Mouse (Mus musculus) embryo, embryonic 9.5 days (tissue): ENCODE data around the gene Igfn1.
A peak's percentile ranks its signal among the peaks of the same experiment; 100 is the strongest.

Experiments
- DNase-seq: peaks from one replicate; pipeline ENCODE4 v3.0.0-alpha.2; 2017; ENCODE audit errors: extremely low spot score

The Igfn1 gene

GRCm38 (mm10) chr1:136006292-136006748, at the start of gene Igfn1:
Gene Igfn1 (minus strand): TSS chr1:136006342.
- no peak for DNase-seq

DNA sequence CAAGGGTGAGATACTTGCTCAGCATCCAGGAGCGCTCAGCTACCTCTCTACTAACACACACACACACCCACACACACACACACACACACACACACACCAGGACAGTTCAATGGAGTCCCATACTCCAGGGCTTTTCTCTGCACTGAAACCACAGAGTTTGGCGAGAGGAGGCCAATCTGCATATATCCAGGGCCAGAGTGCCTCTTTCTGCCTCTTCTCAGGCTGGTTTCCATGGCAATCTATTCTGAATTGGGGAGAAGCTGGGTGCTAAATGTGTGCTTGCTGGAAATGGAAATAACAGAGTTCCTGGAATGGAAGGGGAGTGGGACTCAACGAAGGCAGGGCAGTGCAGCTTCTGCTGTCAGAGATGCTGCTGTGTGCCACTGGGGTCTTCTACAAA, 49.6 kb upstream of the Igfn1 start:
- DNase-seq = no peak

DNA sequence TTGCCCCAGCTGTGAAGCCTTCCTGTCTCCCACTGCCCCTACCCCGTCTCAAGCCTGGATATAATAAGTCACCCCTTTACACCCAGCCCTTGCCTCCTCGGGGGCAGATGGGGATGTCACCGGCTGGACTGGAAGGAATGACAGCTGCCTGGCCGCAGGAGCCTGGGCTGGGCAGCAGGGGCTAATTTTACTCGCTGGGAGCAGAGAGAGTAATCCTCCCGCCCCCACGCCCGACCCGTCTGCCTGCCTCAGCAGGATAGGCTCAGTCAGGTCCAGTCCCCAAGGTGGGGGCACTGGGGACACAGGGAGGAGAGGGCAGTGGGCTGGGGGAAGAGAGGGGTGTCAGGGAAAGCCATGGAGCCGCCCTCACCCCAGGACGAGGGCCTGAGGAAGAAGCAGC, 46.4 kb upstream of the Igfn1 start, which contains the start of gene Cacna1s:
TSS of gene Cacna1s (plus strand) at position 204 of the 400 bp plus-strand sequence.
- no peak for DNase-seq

- DNase-seq = peak; percentile 78
Measured at GRCm38 (mm10) chr1:136051465-136051864, 45.3 kb upstream of the Igfn1 start.

DNA sequence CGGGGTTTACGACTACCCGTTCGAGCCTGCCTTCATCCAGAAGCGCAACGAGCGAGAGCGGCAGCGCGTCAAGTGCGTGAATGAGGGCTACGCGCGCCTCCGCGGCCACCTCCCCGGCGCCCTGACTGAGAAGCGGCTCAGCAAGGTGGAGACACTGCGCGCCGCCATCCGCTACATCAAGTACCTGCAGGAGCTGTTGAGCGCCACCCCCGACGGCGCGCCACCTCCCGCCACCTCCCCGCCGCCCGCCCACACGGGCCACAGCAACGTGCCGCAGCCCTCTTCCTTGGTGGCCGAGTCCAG, 44.8 kb upstream of the Igfn1 start:
- DNase-seq = no peak

- DNase-seq = no peak
Measured at GRCm38 (mm10) chr1:136050312-136051012, 44.3 kb upstream of the Igfn1 start, which contains the start of gene Ascl5. Gene Ascl5 (plus strand): TSS chr1:136050804.

DNA sequence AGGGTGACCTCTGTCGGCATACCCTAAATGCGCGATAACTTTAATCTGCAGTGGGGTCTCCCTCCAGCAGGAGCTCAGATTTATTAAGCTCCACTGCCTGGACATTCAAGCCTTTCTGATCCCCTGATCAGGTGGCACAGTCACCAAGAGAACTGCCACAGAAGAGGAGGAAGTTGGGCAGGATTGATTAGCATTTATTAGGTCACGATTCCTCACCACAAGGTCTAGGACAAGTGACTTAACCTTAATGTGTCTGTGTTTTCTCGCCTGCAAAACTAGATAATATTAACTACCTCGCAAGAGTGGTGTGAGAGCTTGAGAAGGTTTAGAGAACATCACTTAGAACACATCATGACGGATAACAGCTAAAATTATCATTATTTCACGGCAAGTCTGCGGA, 41.8 kb upstream of the Igfn1 start:
- no peak for DNase-seq

GRCm38 (mm10) chr1:136047432-136047831, 41.3 kb upstream of the Igfn1 start:
- peak; percentile 44 for DNase-seq

- peak; percentile 57 for DNase-seq
Measured at GRCm38 (mm10) chr1:136045774-136046173, 39.6 kb upstream of the Igfn1 start.

DNA sequence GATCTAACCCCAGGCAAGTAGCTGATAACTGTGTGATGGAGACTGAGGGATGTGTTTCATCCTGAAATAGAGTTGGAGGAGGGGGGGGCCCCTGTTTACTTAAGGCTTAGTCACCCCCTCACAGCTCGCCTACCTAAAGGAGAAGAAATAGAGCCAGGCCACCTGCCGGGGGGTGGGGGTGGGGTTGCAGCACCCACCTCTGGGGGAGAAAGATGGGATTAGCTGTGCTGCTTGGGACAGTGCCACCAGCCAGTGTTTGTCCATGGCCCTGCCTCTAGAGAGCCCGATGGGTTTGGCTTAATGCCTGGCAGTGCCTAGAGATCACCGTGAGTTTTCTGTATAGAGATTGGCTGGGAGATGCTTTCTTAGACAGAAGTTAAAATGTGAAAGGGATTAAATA, 34.7 kb upstream of the Igfn1 start:
- DNase-seq = no peak

- no peak for DNase-seq
Measured at GRCm38 (mm10) chr1:136040452-136040851, 34.3 kb upstream of the Igfn1 start.

DNA sequence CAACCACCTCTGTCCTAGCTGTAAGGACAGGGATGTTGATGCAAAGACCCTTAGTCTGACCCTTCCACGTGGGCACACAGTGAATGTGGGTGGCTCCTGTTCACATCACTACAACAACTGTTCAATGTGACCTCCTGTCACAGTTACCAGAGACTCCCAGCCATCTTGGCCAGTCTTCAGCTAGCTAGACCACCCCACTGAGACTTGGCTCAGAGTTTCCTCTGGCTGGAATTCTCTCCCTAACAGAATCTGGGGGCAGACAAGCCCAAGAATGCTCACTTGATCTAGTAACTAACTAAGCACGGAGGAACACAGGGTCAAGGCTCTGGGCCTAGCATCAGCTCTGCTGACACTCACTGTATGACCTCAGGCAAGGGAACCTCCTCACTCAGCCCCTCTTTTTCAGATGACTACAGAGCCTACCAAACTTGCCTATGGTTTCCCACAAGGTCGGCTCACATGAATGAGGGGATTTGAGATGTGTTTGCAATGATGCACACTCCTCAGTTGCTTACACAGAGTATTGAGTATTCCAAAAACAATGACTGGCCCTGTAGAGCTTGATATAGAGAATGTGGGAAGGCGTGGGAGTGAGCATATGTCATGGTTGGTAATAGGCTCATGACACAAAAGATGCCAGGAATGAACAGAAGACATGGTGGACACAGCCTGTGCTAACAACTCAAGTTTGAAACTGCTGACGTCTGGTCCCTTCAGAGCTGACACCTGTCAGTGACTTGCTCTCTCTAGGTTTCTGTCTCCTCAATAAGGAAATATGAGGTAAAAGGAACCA, 32.8 kb upstream of the Igfn1 start:
- DNase-seq = no peak

GRCm38 (mm10) chr1:136032961-136033360, 26.8 kb upstream of the Igfn1 start:
- DNase-seq = no peak

DNA sequence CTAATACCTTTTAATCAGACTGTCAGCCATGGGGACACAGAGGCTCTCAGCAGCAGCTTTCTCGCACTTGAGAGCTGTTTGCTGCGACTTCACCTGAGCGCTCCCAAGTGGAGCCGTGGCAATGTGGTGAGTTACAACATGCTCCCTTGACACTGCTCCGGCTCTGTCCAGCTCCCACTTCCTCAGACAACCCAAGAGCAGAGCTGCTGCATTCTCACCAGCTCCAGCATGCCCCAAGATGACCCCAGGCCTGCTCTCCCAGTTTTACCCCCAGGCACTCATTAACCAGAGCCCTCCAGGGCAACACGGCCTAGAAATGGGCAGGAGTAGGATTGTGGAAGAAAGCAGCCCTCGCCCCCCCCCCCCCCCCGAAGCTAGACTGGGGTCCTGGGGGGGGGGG, 25.6 kb upstream of the Igfn1 start:
- no peak for DNase-seq

- DNase-seq = no peak
Measured at GRCm38 (mm10) chr1:136030201-136030600, 24.1 kb upstream of the Igfn1 start.

- DNase-seq = peak; percentile 73
Measured at GRCm38 (mm10) chr1:136018390-136019189, 12.4 kb upstream of the Igfn1 start.

- peak; percentile 93 for DNase-seq
Measured at GRCm38 (mm10) chr1:136017907-136018313, 11.8 kb upstream of the Igfn1 start.

DNA sequence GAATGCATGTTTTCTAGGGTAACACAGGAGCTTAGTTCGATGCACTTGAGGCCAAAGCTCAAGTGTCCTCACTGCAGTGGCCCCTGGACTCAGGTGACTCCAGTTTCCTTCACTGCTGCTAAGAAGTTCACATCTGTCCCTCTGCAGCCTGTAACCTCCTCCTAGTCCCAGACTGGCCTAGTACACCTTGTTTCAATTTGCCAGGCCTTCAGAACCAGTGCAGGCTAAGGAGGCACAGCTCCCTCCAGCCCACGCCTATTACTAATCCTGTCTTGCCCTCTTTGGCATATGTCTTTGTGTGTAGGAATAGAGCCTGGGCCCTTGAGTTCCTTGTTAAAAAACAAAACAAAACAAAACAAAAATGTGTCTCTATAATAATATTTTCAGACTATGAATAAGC, 11.2 kb upstream of the Igfn1 start:
- DNase-seq = no peak

DNA sequence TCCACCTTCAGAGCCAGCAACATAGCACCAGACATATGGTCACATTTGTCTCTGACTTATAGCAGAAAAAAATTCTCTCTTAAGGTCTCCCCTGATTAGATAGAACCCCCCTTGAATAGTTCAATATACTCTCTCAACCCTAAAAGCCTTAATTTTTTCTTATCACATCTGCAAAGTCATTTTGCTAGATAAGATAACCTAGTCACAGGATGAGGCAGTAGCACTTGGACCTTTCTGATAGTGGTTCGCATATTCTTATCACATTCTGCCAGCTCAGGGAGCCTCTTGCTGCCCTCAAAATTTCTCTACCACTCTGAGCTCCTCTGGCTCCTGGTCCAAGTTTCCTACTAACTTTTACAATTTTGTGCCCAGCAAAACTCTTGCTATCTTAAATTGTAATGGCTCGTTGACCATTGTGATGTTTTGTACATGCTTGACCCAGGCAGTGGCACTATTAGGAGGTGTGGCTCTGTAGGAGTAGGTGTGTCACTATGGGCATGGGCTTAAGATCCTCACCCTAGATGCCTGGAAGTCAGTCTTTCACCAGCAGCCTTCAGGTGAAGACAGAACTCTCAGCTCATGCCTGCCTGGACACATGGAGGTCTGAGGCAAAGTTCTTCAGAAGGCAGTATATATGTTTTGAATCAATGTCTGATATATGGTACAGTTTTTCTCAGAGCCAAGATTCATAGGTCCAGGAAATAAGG, 8.8 kb upstream of the Igfn1 start:
- no peak for DNase-seq

- DNase-seq = no peak
Measured at GRCm38 (mm10) chr1:136013513-136013912, 7.4 kb upstream of the Igfn1 start.

GRCm38 (mm10) chr1:136010247-136010646, 4.1 kb upstream of the Igfn1 start:
- DNase-seq = no peak

- no peak for DNase-seq
Measured at GRCm38 (mm10) chr1:136008159-136008533, 2.0 kb upstream of the Igfn1 start.
